Mouse (Mus musculus) G1E (cell line): ENCODE measurements around the gene Trim28. TPM values are rescaled to one million over a fixed set of nuclear protein-coding genes. Genes with fewer than 3 reads are reported as not detected.

Experiments used
- ATAC-seq: 2 replicates; pipeline ENCODE4 v1.8.0; 2016; ENCODE audit warnings: mild to moderate bottlenecking; ENCODE audit not compliant: insufficient number of reproducible peaks, poor library complexity, low FRiP score, severe bottlenecking; ENCODE audit errors: extremely low read depth
- DNase-seq: peaks from one replicate; pipeline ENCODE4 v3.0.0; 2012; ENCODE audit warnings: low spot score
- H3K27me3 ChIP-seq: 2 replicates; pipeline ENCODE4 v1.6.1; 2012; ENCODE audit warnings: mild to moderate bottlenecking, low read length, inconsistent platforms; ENCODE audit not compliant: insufficient read depth
- H3K36me3 ChIP-seq: replicated peaks from 2 replicates; pipeline ENCODE3; 2012; ENCODE audit warnings: mild to moderate bottlenecking, inconsistent platforms
- H3K4me1 ChIP-seq: 2 replicates; pipeline ENCODE4 v1.6.1; 2012; ENCODE audit warnings: low read depth, low read length, inconsistent platforms, mixed read lengths; ENCODE audit not compliant: insufficient read depth
- H3K4me3 ChIP-seq: 2 replicates; pipeline ENCODE4 v1.5.1; 2012; ENCODE audit warnings: low read depth, mild to moderate bottlenecking, inconsistent platforms, low read length, moderate library complexity, mixed read lengths
- H3K9me3 ChIP-seq: replicated peaks from 2 replicates; pipeline ENCODE4 v1.6.1; 2012; ENCODE audit warnings: inconsistent platforms
- CTCF ChIP-seq: IDR thresholded peaks from 2 replicates; pipeline ENCODE4 v1.5.1; 2012; ENCODE audit warnings: low read depth, low read length, inconsistent platforms, mixed read lengths
- GATA1 ChIP-seq: IDR thresholded peaks from 2 replicates; pipeline ENCODE4 v1.6.1; 2012; ENCODE audit warnings: borderline replicate concordance, low read length, inconsistent platforms, mixed read lengths
- GATA2 ChIP-seq: IDR thresholded peaks from 2 replicates; pipeline ENCODE4 v1.6.1; 2012; ENCODE audit warnings: low read depth, low read length, inconsistent platforms, borderline replicate concordance
- POLR2AphosphoS5 ChIP-seq: IDR thresholded peaks from 2 replicates; pipeline ENCODE4 v1.6.1; 2012; ENCODE audit warnings: low read depth, low read length, inconsistent platforms; ENCODE audit not compliant: insufficient replicate concordance
- TAL1 ChIP-seq: conservative IDR thresholded peaks from 2 replicates; pipeline ENCODE4 v1.6.1; 2012; ENCODE audit warnings: low read depth, low read length, inconsistent platforms, mixed read lengths
- polyA plus RNA-seq: library from polyadenylated mRNA; stranded (reverse); fragments of >175 nt; gene quantifications from 2 replicates; pipeline ENCODE4 v1.2.3, GENCODE M21; 2012
- total RNA-seq, 2 experiments: library from RNA; stranded (forward) in 1 of 2; stranded (reverse) in 1 of 2; fragments of 200-1000 nt in 1 of 2; fragments of >200 nt in 1 of 2; fragmentation: Nextera tagmentation in 1 of 2; gene quantifications; 2 replicates each; pipeline ENCODE4 v1.2.3; 2014 to 2017

The Trim28 gene
- total and polyA plus RNA-seq, 3 experiments, result 221 to 506 (median 324) TPM

GRCm38 (mm10) chr7:13043120-13043444 is 44.2 kb downstream of the Trim28 start:
- no peak for TF ChIP-seq GATA2
- no peak for TF ChIP-seq CTCF
- TF ChIP-seq POLR2AphosphoS5, result no peak
- TF ChIP-seq GATA1, result no peak
- no peak for TF ChIP-seq TAL1
- Histone ChIP-seq H3K27me3 (peaks cover 12% of the 10 kb centered on the region; the same call in 1 of the 2 replicates), H3K4me1 (peaks cover 32% of the 10 kb centered on the region), H3K4me3 (peak overlapping the region; percentile 35; the same call in 1 of the 2 replicates), H3K9me3 (peaks cover 18% of the 10 kb centered on the region), H3K36me3 (peaks cover 24% of the 10 kb centered on the region)
- DNase-seq (no peak), ATAC-seq (no peak)

GRCm38 (mm10) chr7:13043445-13044253 is 44.7 kb downstream of the Trim28 start:
- Histone ChIP-seq H3K36me3 (peaks cover 24% of the 10 kb centered on the region), H3K4me1 (peaks cover 29% of the 10 kb centered on the region), H3K4me3 (peak overlapping the region; percentile 35; the same call in 1 of the 2 replicates), H3K27me3 (peaks cover 15% of the 10 kb centered on the region; the same call in 1 of the 2 replicates), H3K9me3 (peaks cover 18% of the 10 kb centered on the region)
- DNase-seq (no peak), ATAC-seq (no peak)
- TF ChIP-seq GATA2, result no peak
- no peak for TF ChIP-seq POLR2AphosphoS5
- TF ChIP-seq GATA1, result no peak
- no peak for TF ChIP-seq CTCF
- TF ChIP-seq TAL1, result no peak

GRCm38 (mm10) chr7:13044254-13044625 is 45.3 kb downstream of the Trim28 start:
- Histone ChIP-seq H3K27me3 (peaks cover 21% of the 10 kb centered on the region), H3K4me3 (peak overlapping the region; percentile 21), H3K4me1 (peaks cover 23% of the 10 kb centered on the region), H3K9me3 (peaks cover 18% of the 10 kb centered on the region), H3K36me3 (peaks cover 24% of the 10 kb centered on the region)
- no peak for DNase-seq
- no peak for ATAC-seq
- no peak for TF ChIP-seq TAL1
- no peak for TF ChIP-seq GATA1
- no peak for TF ChIP-seq POLR2AphosphoS5
- TF ChIP-seq GATA2, result no peak
- TF ChIP-seq CTCF, result no peak

- H3K4me3 ChIP-seq, result no peak overlapping the region
- peak; percentile 68 for DNase-seq
- peak; percentile 86 for ATAC-seq
- peaks cover 18% of the 10 kb centered on the region for H3K9me3 ChIP-seq
- H3K27me3 ChIP-seq, result peaks cover 24% of the 10 kb centered on the region
- peaks cover 7% of the 10 kb centered on the region; the same call in 1 of the 2 replicates for H3K4me1 ChIP-seq
- TF ChIP-seq GATA1 (no peak), POLR2AphosphoS5 (no peak), CTCF (peak; percentile 20; the same call in 1 of the 2 replicates), TAL1 (no peak), GATA2 (no peak)
- peaks cover 16% of the 10 kb centered on the region for H3K36me3 ChIP-seq
These were observed 47.2 kb downstream of the Trim28 start for GRCm38 (mm10) chr7:13046084-13046483.

- no peaks in the 10 kb centered on the region for H3K36me3 ChIP-seq
- TF ChIP-seq GATA2 (no peak), TAL1 (no peak), POLR2AphosphoS5 (no peak), GATA1 (no peak), CTCF (no peak)
- DNase-seq, result no peak
- H3K4me1 ChIP-seq, result peaks cover 12% of the 10 kb centered on the region
- no peaks in the 10 kb centered on the region for H3K9me3 ChIP-seq
- no peak overlapping the region for H3K4me3 ChIP-seq
- ATAC-seq, result no peak
- H3K27me3 ChIP-seq, result peaks cover 25% of the 10 kb centered on the region
These were observed 54.1 kb downstream of the Trim28 start for GRCm38 (mm10) chr7:13053001-13053400.

- Histone ChIP-seq H3K9me3 (no peaks in the 10 kb centered on the region), H3K4me1 (peaks cover 12% of the 10 kb centered on the region), H3K36me3 (no peaks in the 10 kb centered on the region), H3K27me3 (peaks cover 25% of the 10 kb centered on the region), H3K4me3 (no peak overlapping the region)
- TF ChIP-seq CTCF (no peak), POLR2AphosphoS5 (no peak), GATA2 (no peak), GATA1 (no peak), TAL1 (no peak)
- ATAC-seq (no peak), DNase-seq (no peak)
These were observed 54.6 kb downstream of the Trim28 start for GRCm38 (mm10) chr7:13053501-13053900.
